Mouse (Mus musculus): ENCODE measurements around the gene Usp10. TPM values are rescaled to one million over a fixed set of nuclear protein-coding genes. Genes with fewer than 3 reads are reported as not detected.

Usp10 gene
- polyA plus RNA-seq, 1 experiment: not detected

DNA sequence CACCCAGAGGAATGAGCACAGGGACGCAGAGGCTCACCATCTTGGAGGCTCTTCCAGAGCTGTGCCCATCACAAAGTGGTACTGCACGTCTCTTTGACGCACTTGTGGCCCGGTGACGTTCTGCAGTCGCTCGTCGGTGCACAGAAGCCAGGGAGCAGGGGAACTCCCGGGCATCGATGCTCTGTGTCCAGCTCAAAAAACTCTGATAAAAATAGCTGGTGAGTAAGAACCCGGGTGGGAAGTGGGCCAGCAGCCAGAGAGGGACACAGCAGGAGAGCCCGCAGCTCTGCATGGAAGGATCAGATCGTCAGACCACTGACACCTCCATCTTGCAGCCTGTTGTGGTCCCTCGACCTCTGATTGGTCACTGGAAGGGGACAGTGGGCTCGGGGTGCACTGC, 77.9 kb downstream of the Usp10 start:
- peaks cover 25% of the 10 kb centered on the region for H3K4me1 ChIP-seq (ENCODE audit: control insufficient read depth, insufficient read depth, low read length)
- WGBS: 52% methylated on average over 15 of the region's 15 CpGs
- TF ChIP-seq POLR2A (IDR thresholded peaks at IDR 0.05; ENCODE audit: insufficient read depth, low read depth, low read length) (no peak), CTCF (IDR thresholded peaks at IDR 0.05; ENCODE audit: insufficient read depth, low read depth, low read length) (no peak)
- no peak overlapping the region for H3K4me3 ChIP-seq (ENCODE audit: insufficient read depth, low read depth, low read length)
- H3K27ac ChIP-seq (ENCODE audit: insufficient read depth, low read depth, low read length): no peak overlapping the region; the same call in 1 of the 2 replicates

DNA sequence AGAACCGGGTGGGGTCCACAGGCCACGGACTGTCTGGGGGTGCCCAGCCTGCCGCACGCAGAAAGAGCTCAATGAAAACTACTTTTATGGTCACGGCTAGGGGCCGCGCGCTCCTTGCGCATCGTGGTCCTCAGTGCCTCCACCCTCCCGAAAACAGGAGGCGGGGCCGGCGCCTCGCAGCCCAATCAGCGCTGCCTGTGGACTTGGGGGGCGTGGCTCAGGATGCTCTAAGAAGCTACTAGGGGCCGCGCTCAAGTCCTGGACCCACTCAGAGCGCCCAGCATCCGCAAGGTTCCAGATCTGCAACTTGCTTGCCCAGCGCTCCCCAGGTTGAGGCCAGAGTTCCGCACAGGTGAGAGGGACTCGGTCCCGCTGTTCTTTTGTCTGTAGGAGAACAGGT, 82.1 kb downstream of the Usp10 start, which contains the start of gene Crispld2:
Gene Crispld2, plus strand, starts transcription at position 190 of the 400 bp plus-strand sequence.
- Histone ChIP-seq H3K4me1 (ENCODE audit: control insufficient read depth, insufficient read depth, low read length) (peaks cover 19% of the 10 kb centered on the region), H3K4me3 (ENCODE audit: insufficient read depth, low read depth, low read length) (peak within 1 kb of the TSS; percentile 36), H3K27ac (ENCODE audit: insufficient read depth, low read depth, low read length) (no peak within 1 kb of the TSS)
- TF ChIP-seq POLR2A (IDR thresholded peaks at IDR 0.05; ENCODE audit: insufficient read depth, low read depth, low read length) (0 out of 2 replicates have a peak, but pooled peaks have one; percentile 29), CTCF (IDR thresholded peaks at IDR 0.05; ENCODE audit: insufficient read depth, low read depth, low read length) (peak; percentile 4; the same call in 1 of the 2 replicates)
- 2% methylated on average over 25 of the region's 25 CpGs for WGBS

DNA sequence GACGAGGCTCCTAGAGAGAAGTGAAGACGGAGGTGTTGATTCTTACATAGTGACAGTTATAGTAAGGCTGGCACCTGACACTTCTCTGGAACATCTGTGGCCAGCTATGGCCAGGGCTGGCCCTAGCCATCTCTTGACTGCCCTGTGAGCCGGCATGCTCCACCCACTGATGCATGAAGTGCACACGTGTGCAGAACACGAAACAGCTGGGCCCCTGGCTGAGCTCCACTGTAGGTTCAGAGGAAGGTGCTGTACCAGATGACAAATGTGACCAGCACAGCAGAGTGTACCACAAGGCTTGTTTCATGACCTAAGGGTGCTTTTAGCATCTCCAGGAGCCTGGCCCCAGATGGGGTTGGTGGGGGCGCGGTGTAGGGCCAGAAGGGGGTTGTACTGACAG, 84.0 kb downstream of the Usp10 start:
- no peak overlapping the region for H3K27ac ChIP-seq (ENCODE audit: insufficient read depth, low read depth, low read length)
- H3K4me3 ChIP-seq (ENCODE audit: insufficient read depth, low read depth, low read length): no peak overlapping the region
- 82% methylated on average over 7 of the region's 7 CpGs for WGBS
- TF ChIP-seq CTCF (IDR thresholded peaks at IDR 0.05; ENCODE audit: insufficient read depth, low read depth, low read length) (no peak), POLR2A (IDR thresholded peaks at IDR 0.05; ENCODE audit: insufficient read depth, low read depth, low read length) (no peak)
- peaks cover 12% of the 10 kb centered on the region for H3K4me1 ChIP-seq (ENCODE audit: control insufficient read depth, insufficient read depth, low read length)

- TF ChIP-seq POLR2A (IDR thresholded peaks at IDR 0.05; ENCODE audit: insufficient read depth, low read depth, low read length) (no peak), CTCF (IDR thresholded peaks at IDR 0.05; ENCODE audit: insufficient read depth, low read depth, low read length) (no peak)
- 78% methylated on average over 6 of the region's 6 CpGs for WGBS
- no peak overlapping the region for H3K27ac ChIP-seq (ENCODE audit: insufficient read depth, low read depth, low read length)
- no peak overlapping the region for H3K4me3 ChIP-seq (ENCODE audit: insufficient read depth, low read depth, low read length)
- H3K4me1 ChIP-seq (ENCODE audit: control insufficient read depth, insufficient read depth, low read length): peaks cover 12% of the 10 kb centered on the region
Measured at GRCm38 (mm10) chr8:119994556-119994955, 84.4 kb downstream of the Usp10 start.

DNA sequence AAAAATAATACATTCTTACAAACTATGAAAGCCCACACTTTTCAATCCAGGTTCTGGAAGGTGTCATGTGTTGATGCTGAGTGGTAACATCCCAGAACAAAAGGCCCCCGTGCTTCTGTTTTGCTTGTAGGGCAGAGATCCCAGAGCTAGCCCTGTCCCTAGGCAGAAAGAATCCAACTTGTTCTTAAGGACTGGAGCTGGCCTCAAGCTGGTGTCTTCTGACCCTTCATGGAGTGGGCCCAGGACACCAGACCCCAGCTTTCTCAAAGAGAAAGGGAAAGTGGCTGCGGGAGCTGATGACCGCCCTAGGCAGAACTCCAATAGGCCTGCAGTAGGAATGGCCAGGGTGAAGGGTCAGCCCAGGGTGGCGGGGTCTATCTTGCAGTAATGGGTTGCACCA, 87.1 kb downstream of the Usp10 start:
- TF ChIP-seq POLR2A (IDR thresholded peaks at IDR 0.05; ENCODE audit: insufficient read depth, low read depth, low read length): no peak
- TF ChIP-seq CTCF (IDR thresholded peaks at IDR 0.05; ENCODE audit: insufficient read depth, low read depth, low read length): no peak

DNA sequence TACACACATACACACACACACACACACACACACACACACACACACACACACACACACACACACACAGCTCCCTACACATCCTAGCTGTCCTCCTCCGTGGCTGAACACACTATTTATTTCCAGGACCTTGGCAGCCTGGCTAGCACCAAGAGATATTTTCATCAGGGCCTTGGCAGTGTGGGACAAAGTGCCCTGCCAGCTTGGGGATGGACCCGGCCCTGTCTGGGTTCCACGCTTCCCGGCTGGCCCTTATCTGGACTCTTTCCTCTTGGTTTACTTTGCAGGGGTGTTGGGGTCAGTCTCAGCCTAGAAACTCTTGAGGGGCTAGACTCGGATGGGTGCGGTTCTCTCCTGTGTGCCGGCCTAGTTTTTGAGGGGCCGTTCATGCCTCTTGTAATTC, 90.3 kb downstream of the Usp10 start:
- TF ChIP-seq POLR2A (IDR thresholded peaks at IDR 0.05; ENCODE audit: insufficient read depth, low read depth, low read length) (no peak), CTCF (IDR thresholded peaks at IDR 0.05; ENCODE audit: insufficient read depth, low read depth, low read length) (no peak)
- Histone ChIP-seq H3K4me3 (ENCODE audit: insufficient read depth, low read depth, low read length) (no peak overlapping the region), H3K4me1 (ENCODE audit: control insufficient read depth, insufficient read depth, low read length) (peaks cover 9% of the 10 kb centered on the region), H3K27ac (ENCODE audit: insufficient read depth, low read depth, low read length) (no peak overlapping the region)
- 70% methylated on average over 8 of the region's 8 CpGs for WGBS

More for the DNA sequence above, 87.1 kb downstream of the Usp10 start:
- 93% methylated on average over 4 of the region's 4 CpGs for WGBS
- no peak overlapping the region for H3K27ac ChIP-seq (ENCODE audit: insufficient read depth, low read depth, low read length)
- no peak overlapping the region for H3K4me3 ChIP-seq (ENCODE audit: insufficient read depth, low read depth, low read length)
- H3K4me1 ChIP-seq (ENCODE audit: control insufficient read depth, insufficient read depth, low read length): peaks cover 9% of the 10 kb centered on the region

DNA sequence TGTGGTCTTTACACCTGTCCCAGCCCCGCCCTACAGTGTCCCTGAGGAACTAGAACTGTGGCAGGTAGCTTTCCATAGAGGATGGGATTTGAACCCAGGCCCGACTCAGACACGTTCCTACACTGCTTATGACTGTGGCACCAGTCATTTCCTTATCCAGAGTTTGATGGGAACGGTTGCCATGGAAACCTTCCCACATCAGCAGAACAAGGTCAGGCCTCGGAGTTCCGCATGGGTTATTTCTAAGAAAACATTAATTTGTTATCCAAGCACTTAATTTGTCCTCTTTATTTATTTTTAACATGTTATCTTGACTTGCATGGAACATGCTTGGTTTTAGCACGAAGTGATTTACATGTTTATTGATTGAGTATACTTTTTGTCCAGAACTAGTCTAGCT, 91.6 kb downstream of the Usp10 start:
- 75% methylated on average over 7 of the region's 7 CpGs for WGBS
- no peak for TF ChIP-seq CTCF (IDR thresholded peaks at IDR 0.05; ENCODE audit: insufficient read depth, low read depth, low read length)
- TF ChIP-seq POLR2A (IDR thresholded peaks at IDR 0.05; ENCODE audit: insufficient read depth, low read depth, low read length): no peak
- Histone ChIP-seq H3K4me1 (ENCODE audit: control insufficient read depth, insufficient read depth, low read length) (peaks cover 13% of the 10 kb centered on the region), H3K4me3 (ENCODE audit: insufficient read depth, low read depth, low read length) (no peak overlapping the region), H3K27ac (ENCODE audit: insufficient read depth, low read depth, low read length) (no peak overlapping the region)

DNA sequence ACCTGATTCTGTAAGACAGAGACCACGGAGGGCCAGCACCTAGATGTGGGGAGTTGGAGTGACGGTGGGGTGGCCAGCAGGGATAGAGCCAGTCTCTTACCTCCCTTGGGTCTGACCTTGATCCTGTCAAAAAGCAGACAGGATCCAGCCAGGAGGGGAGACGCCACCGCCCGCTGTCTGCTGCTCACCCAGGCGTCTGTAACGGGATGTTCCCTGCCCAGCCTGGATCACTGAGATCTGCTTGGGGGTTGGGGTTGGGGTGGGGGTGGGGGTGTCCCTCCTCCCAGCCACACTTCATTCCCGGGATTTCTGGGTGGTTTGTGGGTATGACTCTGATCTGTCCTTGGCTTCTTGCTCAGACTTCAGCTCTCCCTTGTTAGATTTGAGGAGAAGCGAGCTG, 92.2 kb downstream of the Usp10 start:
- TF ChIP-seq CTCF (IDR thresholded peaks at IDR 0.05; ENCODE audit: insufficient read depth, low read depth, low read length) (no peak), POLR2A (IDR thresholded peaks at IDR 0.05; ENCODE audit: insufficient read depth, low read depth, low read length) (no peak)
- no peak overlapping the region for H3K27ac ChIP-seq (ENCODE audit: insufficient read depth, low read depth, low read length)
- peaks cover 13% of the 10 kb centered on the region for H3K4me1 ChIP-seq (ENCODE audit: control insufficient read depth, insufficient read depth, low read length)
- 82% methylated on average over 9 of the region's 9 CpGs for WGBS
- H3K4me3 ChIP-seq (ENCODE audit: insufficient read depth, low read depth, low read length): no peak overlapping the region

GRCm38 (mm10) chr8:120004154-120004702, 94.1 kb downstream of the Usp10 start:
- no peak for TF ChIP-seq CTCF (IDR thresholded peaks at IDR 0.05; ENCODE audit: insufficient read depth, low read depth, low read length)
- no peak for TF ChIP-seq POLR2A (IDR thresholded peaks at IDR 0.05; ENCODE audit: insufficient read depth, low read depth, low read length)
- H3K4me1 ChIP-seq (ENCODE audit: control insufficient read depth, insufficient read depth, low read length): peaks cover 13% of the 10 kb centered on the region
- H3K27ac ChIP-seq (ENCODE audit: insufficient read depth, low read depth, low read length): no peak overlapping the region
- H3K4me3 ChIP-seq (ENCODE audit: insufficient read depth, low read depth, low read length): no peak overlapping the region
- 60% methylated on average over 14 of the region's 14 CpGs for WGBS
